Mouse (Mus musculus) lung, embryonic 15.5 days (tissue): ENCODE measurements around the gene Wdr25. TPM values are rescaled to one million over a fixed set of nuclear protein-coding genes. Genes with fewer than 3 reads are reported as not detected.
A peak's percentile ranks its signal among the peaks of the same experiment; 100 is the strongest.
"Not testable (repeated sequence)": the region's sequence is repeated elsewhere in the genome, so short reads cannot be mapped to it uniquely, and the experiment has no call there.

Source experiments
- ATAC-seq: fragments of 200-750 bp; cut with Nextera tagmentation; 2 replicates; pipeline ENCODE4 v1.8.0; 2017; ENCODE audit warnings: moderate number of reproducible peaks, borderline replicate concordance; ENCODE audit not compliant: low FRiP score, low TSS enrichment; ENCODE audit errors: extremely low read depth
- H3K27ac ChIP-seq: fragments of 300-500 bp; sonication (generic); 2 replicates; pipeline ENCODE4 v1.5.1; 2015; ENCODE audit warnings: moderate library complexity, mild to moderate bottlenecking, inconsistent platforms
- H3K27me3 ChIP-seq: fragments of 300-500 bp; sonication (generic); 2 replicates; pipeline ENCODE4 v1.6.1; 2015; ENCODE audit warnings: inconsistent platforms
- H3K36me3 ChIP-seq: fragments of 300-500 bp; sonication (generic); 2 replicates; pipeline ENCODE4 v1.6.1; 2015; ENCODE audit warnings: inconsistent platforms
- H3K4me1 ChIP-seq: fragments of 300-500 bp; sonication (generic); 2 replicates; pipeline ENCODE4 v1.6.1; 2015; ENCODE audit warnings: inconsistent platforms
- H3K4me2 ChIP-seq: fragments of 300-500 bp; sonication (generic); 2 replicates; pipeline ENCODE4 v1.6.1; 2015; ENCODE audit warnings: inconsistent platforms, mild to moderate bottlenecking, moderate library complexity
- H3K4me3 ChIP-seq: fragments of 300-500 bp; sonication (generic); 2 replicates; pipeline ENCODE4 v1.5.1; 2015; ENCODE audit warnings: mild to moderate bottlenecking, inconsistent platforms
- H3K9ac ChIP-seq: fragments of 300-500 bp; sonication (generic); 2 replicates; pipeline ENCODE4 v1.6.1; 2015; ENCODE audit warnings: inconsistent platforms
- H3K9me3 ChIP-seq: fragments of 300-500 bp; sonication (generic); 2 replicates; pipeline ENCODE4 v1.6.1; 2016; ENCODE audit warnings: inconsistent platforms
- WGBS: fragments of 180-500 bp; shearing (Covaris S2); methylation state at CpG from one replicate; pipeline ENCODE4 v1.1.7; 2015; 5-methylcytosine and 5-hydroxymethylcytosine counted together
- polyA plus RNA-seq: library from polyadenylated mRNA; unstranded; fragments of >200 nt; fragmentation: Nextera tagmentation; extraction: Ambion mirVana; gene quantifications from 2 replicates; pipeline ENCODE4 v1.2.1, GENCODE M21; 2015

The Wdr25 gene
- 9.8 and 9.9 TPM in 2 replicates for polyA plus RNA-seq

- Histone ChIP-seq H3K4me1 (peaks cover 18% of the 10 kb centered on the region), H3K27ac (no peak within 1 kb of the TSS; the same call in 1 of the 2 replicates), H3K36me3 (no peaks in the 10 kb centered on the region), H3K9ac (peak within 1 kb of the TSS; percentile 73), H3K9me3 (no peaks in the 10 kb centered on the region), H3K4me2 (peak within 1 kb of the TSS; percentile 84), H3K4me3 (peak within 1 kb of the TSS; percentile 95), H3K27me3 (no peaks in the 10 kb centered on the region)
- no peak for ATAC-seq
- 18% methylated on average over 12 of the region's 12 CpGs for WGBS
Observed at GRCm38 (mm10) chr12:108892989-108893714, at the start of gene Wdr25. TSS of gene Wdr25 (plus strand) at chr12:108893631.

GRCm38 (mm10) chr12:108848033-108848432, 45.4 kb upstream of the Wdr25 start:
- ATAC-seq, H3K27me3 ChIP-seq: not testable (repeated sequence)
- 83% methylated on average over 3 of the region's 3 CpGs for WGBS

DNA sequence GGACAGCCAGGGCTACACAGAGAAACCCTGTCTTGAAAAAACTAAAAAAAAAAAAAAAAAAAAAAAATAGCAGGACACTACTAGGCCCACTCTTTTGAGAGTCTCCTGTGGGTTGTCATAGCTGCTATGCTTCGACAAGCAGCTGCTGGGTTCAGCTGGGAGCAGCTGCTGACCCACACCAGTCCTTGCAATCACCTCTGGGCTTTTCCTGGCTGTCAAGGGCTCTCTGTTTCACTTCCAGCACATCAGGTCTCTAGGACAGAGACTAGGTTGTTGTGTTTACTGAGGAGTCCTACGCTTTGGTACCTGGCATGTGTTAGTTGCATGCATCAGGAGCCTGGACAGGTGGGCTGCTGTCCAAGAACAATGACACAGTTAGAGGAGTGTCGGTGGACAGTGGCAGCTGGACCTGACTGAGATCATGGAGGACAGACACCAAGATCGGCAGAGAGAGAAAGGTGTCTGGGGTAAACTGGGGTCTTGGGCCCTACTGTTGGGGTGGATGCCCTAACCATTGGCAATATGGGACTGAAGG, 43.9 kb upstream of the Wdr25 start:
- 44% methylated on average over 4 of the region's 4 CpGs for WGBS
- peaks cover 11% of the 10 kb centered on the region; the same call in 1 of the 2 replicates for H3K36me3 ChIP-seq
- no peak overlapping the region for H3K4me2 ChIP-seq
- no peak overlapping the region for H3K9ac ChIP-seq
- H3K4me3 ChIP-seq: no peak overlapping the region
- H3K4me1 ChIP-seq: peaks cover 7% of the 10 kb centered on the region; the same call in 1 of the 2 replicates
- H3K27ac ChIP-seq: no peak overlapping the region
- no peak for ATAC-seq
- H3K27me3 ChIP-seq: no peaks in the 10 kb centered on the region
- H3K9me3 ChIP-seq: no peaks in the 10 kb centered on the region

More at GRCm38 (mm10) chr12:108848033-108848432, 45.4 kb upstream of the Wdr25 start:
- H3K9me3 ChIP-seq, H3K9ac ChIP-seq, H3K27ac ChIP-seq, H3K4me1 ChIP-seq, H3K4me3 ChIP-seq, H3K4me2 ChIP-seq: not testable (repeated sequence)
- peaks cover 22% of the 10 kb centered on the region for H3K36me3 ChIP-seq

DNA sequence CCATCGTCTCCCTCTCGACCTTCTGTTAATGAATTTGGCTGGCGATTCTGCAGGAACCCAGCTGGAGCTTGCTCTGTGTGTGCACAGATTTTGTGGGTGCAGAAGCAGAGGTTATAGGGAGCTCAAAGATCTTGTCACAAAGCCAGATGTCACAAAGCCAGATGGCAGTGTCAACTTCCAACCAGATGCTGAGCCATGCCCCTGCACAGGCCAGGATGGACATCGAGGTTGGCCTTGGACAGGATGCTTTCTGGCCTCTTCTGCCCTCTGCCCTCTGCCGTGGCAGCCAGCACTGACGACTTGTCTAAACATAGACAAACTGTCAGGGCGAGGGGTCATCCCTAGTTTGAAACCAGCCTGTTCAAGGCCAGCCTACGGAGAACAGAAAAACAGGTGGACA, 43.3 kb upstream of the Wdr25 start:
- no peak overlapping the region for H3K27ac ChIP-seq
- peaks cover 7% of the 10 kb centered on the region; the same call in 1 of the 2 replicates for H3K36me3 ChIP-seq
- no peak overlapping the region for H3K4me2 ChIP-seq
- ATAC-seq: peak; percentile 15; the same call in 1 of the 2 replicates
- H3K4me3 ChIP-seq: no peak overlapping the region
- H3K4me1 ChIP-seq: peaks cover 7% of the 10 kb centered on the region; the same call in 1 of the 2 replicates
- WGBS: 30% methylated on average over 8 of the region's 8 CpGs
- no peaks in the 10 kb centered on the region for H3K9me3 ChIP-seq
- H3K27me3 ChIP-seq: no peaks in the 10 kb centered on the region
- H3K9ac ChIP-seq: no peak overlapping the region

- Histone ChIP-seq H3K9me3 (no peaks in the 10 kb centered on the region), H3K27me3 (no peaks in the 10 kb centered on the region), H3K27ac (no peak overlapping the region), H3K4me1 (peaks cover 7% of the 10 kb centered on the region; the same call in 1 of the 2 replicates), H3K4me2 (no peak overlapping the region), H3K9ac (no peak overlapping the region), H3K36me3 (0 out of 2 replicates have a peak, but pooled peaks cover 3% of the 10 kb centered on the region), H3K4me3 (no peak overlapping the region)
- ATAC-seq: no peak
- 77% methylated on average over 8 of the region's 8 CpGs for WGBS
Observed at GRCm38 (mm10) chr12:108850886-108851285, 42.5 kb upstream of the Wdr25 start.

DNA sequence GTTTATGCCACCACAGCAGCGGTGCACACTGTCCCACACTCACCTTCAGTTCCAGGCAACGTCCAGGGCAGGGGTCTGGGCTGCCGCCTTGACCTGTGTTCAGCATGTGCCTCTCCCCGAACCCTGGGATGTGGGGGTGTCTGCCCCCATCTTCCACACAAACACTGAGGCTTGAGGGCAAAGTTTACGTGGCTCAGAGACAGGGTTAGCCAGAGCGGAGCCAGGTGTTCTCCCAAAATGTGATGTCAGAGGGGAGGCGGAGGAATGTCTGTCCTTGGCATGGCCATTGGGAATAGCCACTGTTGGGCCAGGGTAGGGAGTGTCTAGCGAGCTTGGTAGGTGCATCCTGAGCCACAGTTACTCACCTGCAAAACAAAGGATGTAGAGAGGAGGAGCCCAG, 40.6 kb upstream of the Wdr25 start:
- WGBS: 81% methylated on average over 8 of the region's 8 CpGs
- H3K4me2 ChIP-seq: no peak overlapping the region
- H3K9me3 ChIP-seq: no peaks in the 10 kb centered on the region
- peaks cover 11% of the 10 kb centered on the region for H3K4me1 ChIP-seq
- H3K27me3 ChIP-seq: no peaks in the 10 kb centered on the region
- H3K4me3 ChIP-seq: no peak overlapping the region
- no peaks in the 10 kb centered on the region for H3K36me3 ChIP-seq
- no peak for ATAC-seq
- H3K9ac ChIP-seq: no peak overlapping the region
- no peak overlapping the region for H3K27ac ChIP-seq

- 86% methylated on average over 10 of the region's 10 CpGs for WGBS
- no peak overlapping the region for H3K4me2 ChIP-seq
- H3K4me3 ChIP-seq: no peak overlapping the region
- no peak for ATAC-seq
- peaks cover 16% of the 10 kb centered on the region for H3K4me1 ChIP-seq
- H3K9me3 ChIP-seq: no peaks in the 10 kb centered on the region
- H3K27me3 ChIP-seq: no peaks in the 10 kb centered on the region
- H3K27ac ChIP-seq: no peak overlapping the region
- H3K36me3 ChIP-seq: peaks cover 2% of the 10 kb centered on the region; the same call in 1 of the 2 replicates
- no peak overlapping the region for H3K9ac ChIP-seq
Observed at GRCm38 (mm10) chr12:108855081-108855480, 38.4 kb upstream of the Wdr25 start.

GRCm38 (mm10) chr12:108856186-108856585, 37.2 kb upstream of the Wdr25 start:
- no peak overlapping the region for H3K9ac ChIP-seq
- H3K4me1 ChIP-seq: peaks cover 11% of the 10 kb centered on the region
- WGBS: 76% methylated on average over 8 of the region's 8 CpGs
- H3K4me3 ChIP-seq: no peak overlapping the region
- no peak overlapping the region for H3K27ac ChIP-seq
- peaks cover 8% of the 10 kb centered on the region for H3K36me3 ChIP-seq
- no peaks in the 10 kb centered on the region for H3K27me3 ChIP-seq
- H3K9me3 ChIP-seq: no peaks in the 10 kb centered on the region
- H3K4me2 ChIP-seq: no peak overlapping the region
- ATAC-seq: no peak

- no peaks in the 10 kb centered on the region for H3K27me3 ChIP-seq
- 75% methylated on average over 7 of the region's 7 CpGs for WGBS
Observed at GRCm38 (mm10) chr12:108857109-108857508, 36.3 kb upstream of the Wdr25 start.

DNA sequence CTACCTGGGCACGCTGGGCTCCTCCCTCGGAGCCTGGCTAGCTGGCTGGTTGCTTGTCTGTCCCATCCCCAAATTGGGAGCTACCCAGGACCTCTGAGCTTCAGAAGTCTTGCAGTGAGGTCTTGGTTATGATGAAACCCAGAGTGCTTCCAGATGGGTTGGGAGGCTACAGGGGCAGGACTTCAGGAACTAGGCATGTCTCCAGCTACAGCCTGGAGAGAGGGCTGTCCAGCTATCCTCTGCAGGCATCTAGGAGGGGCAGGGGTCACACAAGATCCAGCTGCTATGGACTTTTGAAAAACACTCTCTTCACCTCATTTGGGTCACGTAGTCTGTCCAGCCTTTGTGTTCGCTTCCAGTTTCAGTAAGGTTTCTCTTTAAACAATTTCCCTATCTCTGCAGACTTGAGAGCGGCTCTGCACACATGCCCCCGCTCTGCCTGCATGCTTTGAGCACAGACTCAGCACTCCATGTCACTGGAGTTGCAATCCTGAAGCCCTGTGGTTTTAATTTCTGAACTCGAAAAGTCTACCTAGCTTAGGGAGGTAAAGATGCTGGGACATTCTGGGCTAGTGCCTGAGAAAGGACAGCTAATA, 35.7 kb upstream of the Wdr25 start:
- Histone ChIP-seq H3K4me1 (peaks cover 11% of the 10 kb centered on the region), H3K27me3 (no peaks in the 10 kb centered on the region), H3K4me3 (no peak overlapping the region), H3K36me3 (peaks cover 20% of the 10 kb centered on the region), H3K9me3 (no peaks in the 10 kb centered on the region), H3K9ac (no peak overlapping the region), H3K4me2 (no peak overlapping the region), H3K27ac (peak overlapping the region; percentile 58)
- WGBS: 41% methylated on average over 7 of the region's 7 CpGs
- ATAC-seq: peak; percentile 70

More at GRCm38 (mm10) chr12:108857109-108857508, 36.3 kb upstream of the Wdr25 start:
- Histone ChIP-seq H3K4me3 (no peak overlapping the region), H3K9ac (no peak overlapping the region), H3K4me1 (peaks cover 11% of the 10 kb centered on the region), H3K4me2 (no peak overlapping the region), H3K36me3 (peaks cover 15% of the 10 kb centered on the region), H3K9me3 (no peaks in the 10 kb centered on the region), H3K27ac (peak overlapping the region; percentile 47; the same call in 1 of the 2 replicates)
- ATAC-seq: no peak

GRCm38 (mm10) chr12:108858486-108858885, 34.9 kb upstream of the Wdr25 start:
- no peaks in the 10 kb centered on the region for H3K9me3 ChIP-seq
- H3K27ac ChIP-seq: 0 out of 2 replicates have a peak overlapping the region, but pooled peaks have one; percentile 58
- H3K9ac ChIP-seq: no peak overlapping the region
- H3K4me1 ChIP-seq: peaks cover 11% of the 10 kb centered on the region
- no peaks in the 10 kb centered on the region for H3K27me3 ChIP-seq
- no peak overlapping the region for H3K4me3 ChIP-seq
- WGBS: 84% methylated on average over 5 of the region's 5 CpGs
- peaks cover 26% of the 10 kb centered on the region for H3K36me3 ChIP-seq
- ATAC-seq: no peak
- H3K4me2 ChIP-seq: no peak overlapping the region
